Mouse (Mus musculus): ENCODE data around the gene Hecw2. TPM values are rescaled to one million over a fixed set of nuclear protein-coding genes. Genes with fewer than 3 reads are reported as not detected.

Hecw2 gene
- total RNA-seq, 2 experiments from 2014 or later = 22.2 to 26.5 TPM

DNA sequence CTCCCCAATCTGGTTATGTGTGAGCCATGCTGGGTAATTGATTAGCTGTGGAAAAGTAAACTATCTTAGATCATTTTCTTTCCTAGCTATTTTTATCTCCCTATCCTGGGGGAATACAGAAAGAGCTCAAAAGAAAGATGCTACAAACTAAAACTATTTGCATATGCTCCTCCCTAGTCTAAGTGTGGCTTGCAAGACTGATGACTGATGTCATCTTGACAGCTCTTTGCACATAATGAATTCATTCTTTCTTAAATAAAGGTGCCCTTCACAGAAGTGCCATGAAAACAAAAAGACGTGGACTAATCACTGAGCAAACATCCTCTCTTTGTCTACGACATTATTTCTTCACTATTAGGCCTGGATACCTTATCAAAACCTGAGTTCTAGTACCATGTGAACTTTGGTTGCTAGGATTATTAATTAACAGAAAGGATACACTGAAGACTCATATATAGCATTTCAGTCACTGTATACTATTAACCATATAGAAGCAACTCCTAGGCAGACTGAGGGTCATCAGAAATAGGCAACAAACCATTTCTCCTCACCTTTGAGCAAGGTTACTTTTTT lies 348.2 kb downstream of the Hecw2 start:
- Histone ChIP-seq H3K4me3 (no peak overlapping the region), H3K27ac (no peak overlapping the region)
- TF ChIP-seq CTCF (conservative IDR thresholded peaks at IDR 0.05) = no peak
- no peak for DNase-seq (ENCODE audit: low spot score in 2 of 2)

DNA sequence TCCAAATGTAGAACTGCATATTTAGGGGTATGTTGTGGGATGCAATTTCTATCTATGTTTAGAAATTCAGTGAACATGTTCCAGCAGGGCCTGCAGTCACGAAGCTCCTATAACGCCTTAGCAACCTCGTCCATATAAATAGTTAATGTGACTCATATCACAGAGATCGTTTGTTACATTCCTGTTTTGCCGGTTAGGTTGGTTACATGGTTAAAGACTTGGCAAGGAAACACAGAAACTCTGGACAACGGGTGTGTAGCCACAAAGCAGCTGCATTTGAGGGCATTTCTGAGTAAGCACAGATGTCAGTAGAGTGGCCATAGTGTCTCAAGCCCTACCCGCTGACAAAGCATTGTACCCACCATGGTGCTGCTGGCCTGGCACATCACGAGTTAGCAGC lies 349.1 kb downstream of the Hecw2 start:
- H3K4me3 ChIP-seq = no peak overlapping the region
- H3K27ac ChIP-seq = no peak overlapping the region
- no peak for TF ChIP-seq CTCF (conservative IDR thresholded peaks at IDR 0.05)
- no peak for DNase-seq (ENCODE audit: low spot score in 2 of 2)

DNA sequence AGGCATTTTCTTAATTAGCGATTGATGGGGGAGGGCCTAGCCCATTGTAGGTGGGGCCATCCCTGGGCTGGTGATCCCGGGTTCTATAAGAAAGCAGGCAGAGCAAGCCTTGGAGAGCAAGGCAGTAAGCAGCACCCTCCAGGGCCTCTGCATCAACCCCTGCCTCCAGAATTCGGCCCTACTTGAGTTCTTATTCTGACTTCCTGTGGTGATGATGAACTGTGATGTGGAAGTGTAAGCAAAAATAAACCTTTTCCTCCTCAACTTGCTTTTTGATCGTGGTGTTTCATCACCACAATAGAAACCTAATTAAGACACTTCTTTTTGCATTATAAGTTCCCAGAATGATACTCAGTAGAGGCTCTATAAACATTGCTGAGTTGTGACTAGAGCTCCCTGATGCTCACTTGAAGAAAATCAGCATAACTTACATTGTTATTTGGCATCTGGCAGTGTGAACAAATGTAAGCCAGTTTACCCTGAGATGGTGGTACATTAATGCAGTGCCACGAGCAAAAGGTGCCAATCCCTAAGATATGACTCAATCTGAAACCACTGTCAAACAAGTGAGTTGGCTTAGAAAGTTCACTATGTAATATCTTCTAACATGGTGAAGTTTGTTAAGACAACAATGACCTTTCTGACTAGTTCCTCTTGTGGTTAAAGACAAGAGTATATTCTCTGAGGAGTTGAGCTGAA lies 349.9 kb downstream of the Hecw2 start:
- H3K4me3 ChIP-seq = no peak overlapping the region
- H3K27ac ChIP-seq = no peak overlapping the region
- no peak for DNase-seq (ENCODE audit: low spot score in 2 of 2)
- no peak for TF ChIP-seq CTCF (conservative IDR thresholded peaks at IDR 0.05)

DNA sequence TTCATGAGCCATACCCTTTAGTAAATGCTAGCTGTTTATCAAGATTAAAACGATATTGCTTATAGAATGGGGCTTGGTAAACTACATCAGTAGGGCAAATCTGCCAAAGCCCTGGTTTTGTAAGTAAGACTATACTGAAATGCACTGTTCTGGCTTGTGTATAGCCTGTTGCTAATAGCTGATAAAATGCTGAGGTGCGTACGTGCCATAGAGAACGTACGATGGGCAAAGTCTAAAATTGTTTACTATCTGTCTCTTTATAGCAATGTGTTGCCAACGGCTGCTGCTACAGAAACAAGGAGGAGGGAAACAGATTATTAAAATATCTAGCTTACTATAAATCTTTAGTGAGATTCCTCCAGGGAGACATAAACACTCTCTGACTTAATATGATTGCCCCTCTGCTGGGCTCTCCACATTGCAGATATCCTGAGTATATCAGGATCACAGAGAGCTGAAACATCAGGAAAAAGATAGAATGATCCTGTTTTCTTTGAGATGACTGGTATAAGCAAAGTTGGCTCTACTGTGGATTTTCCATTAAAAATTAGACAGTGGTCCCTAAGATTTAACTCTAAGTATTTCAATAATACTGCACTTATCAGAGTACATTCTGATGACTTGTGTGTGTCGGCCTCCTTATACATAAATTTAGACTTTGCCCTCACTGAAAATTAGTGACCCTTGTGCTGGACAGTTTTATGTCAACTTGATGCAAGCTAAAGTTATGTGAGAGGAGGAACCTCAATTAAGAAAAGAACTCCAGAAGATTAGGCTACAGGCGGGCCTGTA lies 350.6 kb downstream of the Hecw2 start:
- H3K27ac ChIP-seq = no peak overlapping the region
- no peak for DNase-seq (ENCODE audit: low spot score in 2 of 2)
- no peak for TF ChIP-seq CTCF (conservative IDR thresholded peaks at IDR 0.05)
- no peak overlapping the region for H3K4me3 ChIP-seq

DNA sequence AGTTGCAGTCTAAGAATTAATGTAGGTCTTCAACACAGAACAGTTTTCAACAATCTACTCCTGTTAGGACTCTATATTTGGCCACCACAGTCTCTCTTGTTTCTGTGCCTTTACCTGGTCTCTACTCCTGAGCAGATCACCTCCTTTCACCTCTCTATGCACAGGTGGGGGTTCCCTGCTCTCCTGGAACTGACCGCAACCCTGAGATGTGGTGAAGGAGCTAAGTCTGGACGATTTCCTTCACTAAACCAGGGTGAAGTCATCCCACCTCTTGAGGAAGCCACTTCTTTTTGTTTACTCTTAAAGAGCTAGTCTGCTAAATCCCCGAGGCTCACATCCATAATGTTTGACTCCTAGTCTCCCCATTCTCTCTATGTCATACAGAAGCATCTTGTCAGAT lies 351.9 kb downstream of the Hecw2 start:
- no peak for DNase-seq (ENCODE audit: low spot score in 2 of 2)
- Histone ChIP-seq H3K4me3 (no peak overlapping the region), H3K27ac (no peak overlapping the region)
- TF ChIP-seq CTCF (conservative IDR thresholded peaks at IDR 0.05) = no peak

DNA sequence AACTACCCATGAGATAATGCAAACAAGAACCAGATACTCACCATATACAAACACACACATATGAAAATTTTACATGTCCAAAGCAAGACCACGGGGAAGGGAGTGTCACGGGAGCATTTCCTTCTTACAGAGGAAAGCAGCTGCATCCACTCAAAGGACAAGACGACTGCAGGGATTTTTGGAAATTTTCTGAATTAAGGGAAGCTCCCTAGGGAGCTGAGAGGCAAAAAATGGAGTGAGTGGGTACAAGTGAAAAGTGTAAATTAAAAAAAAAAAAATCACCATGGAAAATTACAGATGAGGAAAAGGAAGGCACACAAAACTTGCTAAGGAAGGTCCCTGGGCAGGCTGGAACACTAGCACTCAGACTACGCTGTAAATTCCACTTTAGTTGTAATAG lies 353.9 kb downstream of the Hecw2 start:
- TF ChIP-seq CTCF (conservative IDR thresholded peaks at IDR 0.05) = no peak
- Histone ChIP-seq H3K27ac (no peak overlapping the region), H3K4me3 (no peak overlapping the region)
- no peak for DNase-seq (ENCODE audit: low spot score in 2 of 2)

DNA sequence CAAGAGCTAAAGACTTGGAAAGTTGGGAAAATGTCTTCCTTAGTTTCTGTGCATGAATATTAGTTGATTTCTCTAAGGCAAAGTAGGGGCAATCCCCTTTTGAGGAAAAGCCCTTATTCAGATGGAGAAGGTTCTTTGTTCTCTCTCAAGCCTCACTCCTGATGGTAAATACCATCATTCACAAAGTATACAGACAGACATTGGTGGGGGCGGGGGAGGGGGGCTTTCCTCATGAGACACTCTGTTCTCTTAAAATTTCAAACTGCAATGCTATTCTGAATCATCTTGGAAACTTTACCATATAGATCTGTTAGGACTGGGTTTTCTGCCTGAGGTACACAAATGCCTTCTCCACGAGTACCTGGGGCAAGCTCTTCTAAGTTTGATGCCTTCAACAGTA lies 355.6 kb downstream of the Hecw2 start:
- H3K4me3 ChIP-seq = no peak overlapping the region
- TF ChIP-seq CTCF (conservative IDR thresholded peaks at IDR 0.05) = no peak
- no peak overlapping the region for H3K27ac ChIP-seq
- no peak for DNase-seq (ENCODE audit: low spot score in 2 of 2)

DNA sequence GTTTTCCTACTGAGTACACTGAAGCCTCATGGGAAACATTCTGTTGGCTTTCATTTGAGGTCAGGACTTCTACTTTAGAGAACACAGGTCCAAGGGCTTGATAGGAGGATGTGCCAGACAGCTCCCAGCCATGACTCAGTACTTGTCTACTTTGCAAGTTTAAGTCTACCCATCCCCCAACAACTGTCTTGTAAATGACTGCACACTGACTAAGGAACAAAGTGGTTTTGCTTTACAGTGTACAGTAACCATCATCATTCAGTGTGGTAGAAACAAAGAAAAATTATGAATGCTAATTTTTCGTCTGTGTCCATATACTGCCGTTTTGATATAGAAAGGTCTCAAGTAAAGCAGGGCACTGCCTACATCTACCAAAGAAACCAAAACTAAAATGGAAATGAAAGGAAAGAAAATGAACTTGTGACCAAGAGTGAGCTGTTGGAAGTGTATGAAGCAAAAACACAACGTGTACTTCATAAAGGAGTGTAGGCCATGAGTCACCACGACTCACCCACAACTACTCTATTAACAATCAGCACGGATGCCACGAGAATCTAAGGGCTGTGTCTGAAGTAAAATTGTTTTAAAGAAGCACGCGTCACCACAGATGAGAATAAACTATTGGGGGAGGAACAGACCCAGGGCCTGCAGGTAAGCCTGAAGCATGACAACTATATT lies 356.6 kb downstream of the Hecw2 start:
- H3K27ac ChIP-seq = no peak overlapping the region
- no peak overlapping the region for H3K4me3 ChIP-seq
- DNase-seq (ENCODE audit: low spot score in 2 of 2) = no peak
- TF ChIP-seq CTCF (conservative IDR thresholded peaks at IDR 0.05) = no peak

DNA sequence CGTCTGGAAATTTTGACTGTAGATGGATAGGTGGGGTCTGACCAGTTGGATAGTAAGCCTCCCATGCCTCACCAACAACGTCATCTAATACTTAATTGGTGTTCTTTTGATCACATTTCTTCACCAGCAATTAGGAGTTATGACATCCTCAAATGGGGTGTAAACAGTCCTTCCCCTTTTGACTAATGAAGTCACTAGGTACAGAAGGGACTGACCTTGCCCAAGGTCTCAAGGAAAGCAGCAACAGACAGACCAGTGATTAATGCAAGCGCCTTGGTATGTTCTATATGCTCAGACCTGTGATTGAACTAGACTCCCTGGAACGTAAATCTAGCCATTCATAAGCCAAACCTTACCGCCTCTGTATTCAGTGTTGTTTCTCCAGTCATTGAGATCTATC lies 364.7 kb downstream of the Hecw2 start:
- H3K27ac ChIP-seq = no peak overlapping the region

DNA sequence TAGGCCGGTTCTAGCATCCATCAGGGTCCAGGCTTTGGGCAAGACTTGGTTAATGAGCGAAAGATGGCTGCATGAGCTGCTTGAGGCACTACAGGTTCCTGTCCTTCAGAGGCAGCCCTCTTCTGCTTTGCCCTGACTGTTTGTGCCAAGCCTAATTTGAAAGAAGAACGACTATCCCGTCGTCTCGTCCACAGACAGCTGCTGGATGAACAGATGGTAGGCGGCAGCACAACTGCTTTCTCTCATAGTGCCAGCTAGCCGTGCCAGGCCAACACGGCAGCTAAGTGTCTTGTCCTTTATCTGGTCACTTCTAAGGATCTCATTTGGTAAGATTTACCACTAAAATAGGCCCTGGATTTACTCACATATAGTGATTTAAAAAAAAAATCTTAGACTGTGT lies 365.9 kb downstream of the Hecw2 start:
- no peak overlapping the region for H3K4me3 ChIP-seq
- no peak for DNase-seq (ENCODE audit: low spot score in 2 of 2)
- 0 out of 2 replicates have a peak overlapping the region, but pooled peaks have one; percentile 2 for H3K27ac ChIP-seq
- no peak for TF ChIP-seq CTCF (conservative IDR thresholded peaks at IDR 0.05)

More for the DNA sequence above, 364.7 kb downstream of the Hecw2 start:
- no peak for DNase-seq (ENCODE audit: low spot score in 2 of 2)
- H3K4me3 ChIP-seq = no peak overlapping the region
- TF ChIP-seq CTCF (conservative IDR thresholded peaks at IDR 0.05) = no peak

DNA sequence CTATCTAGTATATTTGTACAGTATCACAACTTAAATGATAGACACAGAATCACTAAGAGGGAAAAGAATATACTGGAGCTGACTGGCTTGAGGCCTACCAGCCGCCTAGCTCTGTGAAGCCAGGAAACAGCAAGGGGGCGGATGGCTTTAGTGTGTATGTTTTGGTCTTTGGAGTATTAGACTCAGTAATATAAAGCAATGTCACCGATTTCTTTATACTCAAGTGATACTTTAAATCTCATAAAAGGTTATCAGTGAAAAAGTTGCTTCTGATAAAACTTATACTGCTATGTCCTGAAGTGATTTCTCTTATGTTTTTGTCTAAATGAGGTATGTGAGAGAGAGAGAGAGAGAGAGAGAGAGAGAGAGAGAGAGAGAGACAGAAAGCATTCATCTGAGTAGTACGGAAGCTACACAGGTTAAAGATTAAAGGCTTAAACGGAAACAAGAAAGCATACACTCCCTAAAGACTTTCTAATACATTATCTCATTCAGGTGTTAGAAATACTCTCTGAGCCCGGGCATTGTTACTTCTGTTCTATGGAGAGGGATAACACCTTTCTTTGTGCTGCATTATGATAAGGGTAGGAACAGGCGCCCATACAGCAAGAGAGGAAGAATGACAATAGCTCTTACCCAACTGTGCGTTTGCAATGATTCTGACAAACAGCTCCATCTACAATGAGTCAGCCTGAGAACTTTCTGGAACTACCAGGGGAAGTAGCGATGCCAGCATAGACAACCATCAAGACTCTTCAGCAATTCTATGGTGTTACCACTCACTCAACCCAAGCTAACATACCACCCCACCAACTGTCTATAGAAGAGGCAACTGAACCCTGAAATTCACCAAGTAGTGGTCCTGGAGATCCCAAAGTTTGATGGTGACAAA lies 370.3 kb downstream of the Hecw2 start:
- H3K4me3 ChIP-seq = no peak overlapping the region
- peak overlapping the region; percentile 67; the same call in 1 of the 2 replicates for H3K27ac ChIP-seq

More for the DNA sequence above, 370.3 kb downstream of the Hecw2 start:
- TF ChIP-seq CTCF (conservative IDR thresholded peaks at IDR 0.05) = no peak
- DNase-seq (ENCODE audit: low spot score in 2 of 2) = no peak
